Mouse (Mus musculus) layer of hippocampus, adult 2 months (tissue): Measurements from ENCODE around the gene Slc22a12. TPM values are rescaled to one million over a fixed set of nuclear protein-coding genes. Genes with fewer than 3 reads are reported as not detected.

Experiments
- DNase-seq, 2 experiments: peaks; one replicate each; pipeline ENCODE4 v3.0.0; 2022; ENCODE audit warnings: low spot score in 2 of 2
- H3K27ac ChIP-seq: fragments of 200-600 bp; 2 replicates; pipeline ENCODE4 v1.8.1; 2022
- H3K4me3 ChIP-seq: fragments of 200-600 bp; 2 replicates; pipeline ENCODE4 v1.8.1; 2022; ENCODE audit warnings: mild to moderate bottlenecking
- CTCF ChIP-seq: fragments of 200-600 bp; conservative IDR thresholded peaks from 2 replicates; pipeline ENCODE4 v1.8.1; 2022; ENCODE audit warnings: antibody characterized with exemption, mild to moderate bottlenecking, moderate library complexity
- total RNA-seq, 2 experiments: library from RNA; stranded (reverse); gene quantifications; 2 replicates each; pipeline ENCODE4 v1.2.3; 2021

The Slc22a12 gene
- total RNA-seq, 2 experiments from 2014 or later: 0.20 to 0.37 TPM

DNA sequence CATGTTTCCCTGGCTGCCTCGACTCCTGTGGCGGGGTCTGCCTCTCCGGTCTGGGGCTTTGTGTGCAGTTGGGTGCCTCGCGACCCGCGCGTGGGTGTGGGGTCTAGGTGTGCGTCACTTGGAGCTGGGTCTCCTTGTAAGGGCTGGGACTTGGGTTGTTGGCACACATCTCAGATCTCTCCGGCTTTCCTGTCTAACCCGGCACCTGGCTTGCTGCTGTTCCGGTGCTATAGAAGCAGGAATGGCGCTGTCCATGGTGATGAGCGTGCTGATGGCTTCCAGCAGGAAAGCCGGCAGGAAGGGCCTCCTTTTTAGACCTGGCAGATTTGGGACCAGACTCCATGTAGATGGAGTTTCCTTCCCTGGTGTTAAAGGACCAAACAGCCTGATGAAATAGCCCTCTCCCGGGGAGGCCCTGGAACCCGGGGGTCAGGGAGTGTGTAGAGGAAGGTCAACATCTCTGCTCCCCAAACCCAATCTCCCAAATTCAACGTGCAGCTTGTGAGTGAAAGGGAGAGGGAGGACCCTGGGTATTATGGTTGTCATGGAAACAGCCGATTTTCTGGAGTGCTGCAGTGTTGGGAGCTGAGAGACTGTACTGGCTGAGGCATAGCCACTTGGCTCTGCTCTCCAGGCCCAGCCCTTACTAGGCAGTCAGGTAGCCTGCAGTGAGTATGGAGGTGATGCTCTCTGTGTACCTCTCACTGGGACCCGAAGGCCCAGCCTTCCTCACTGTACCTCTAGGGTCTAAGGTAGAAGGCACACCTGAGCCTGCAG is 40.1 kb downstream of the Slc22a12 start:
- peak; percentile 48 to 75 for DNase-seq
- Histone ChIP-seq H3K4me3 (peak overlapping the region; percentile 89), H3K27ac (peak overlapping the region; percentile 95)
- no peak for TF ChIP-seq CTCF

DNA sequence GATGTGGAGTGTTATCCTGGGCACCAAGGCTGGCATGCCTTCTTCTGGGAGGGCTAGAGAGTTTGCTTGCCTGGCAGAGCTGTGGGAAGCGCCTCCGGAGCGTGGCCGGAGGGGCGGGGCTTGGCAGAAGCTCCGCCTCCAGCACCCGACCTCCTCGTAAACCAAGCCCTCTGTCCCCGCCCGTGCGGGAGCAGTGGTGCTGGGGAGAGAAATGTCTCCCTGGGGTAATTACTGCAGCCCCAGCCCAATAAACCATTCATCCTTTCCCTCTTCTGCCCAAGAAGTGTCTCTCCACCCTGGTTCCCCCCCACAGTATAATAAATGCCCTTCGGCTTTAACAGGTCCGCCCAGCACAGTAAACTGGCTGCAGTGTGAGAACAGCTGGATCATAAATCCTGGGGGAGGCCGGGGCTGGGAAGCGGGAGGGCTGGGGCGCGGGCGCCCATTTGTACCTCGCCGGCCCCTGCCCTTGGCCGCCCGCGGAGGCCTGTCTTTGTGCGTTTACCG is 40.7 kb downstream of the Slc22a12 start:
- Histone ChIP-seq H3K4me3 (peak overlapping the region; percentile 89), H3K27ac (peak overlapping the region; percentile 95)
- peak; percentile 80 to 84 for DNase-seq
- TF ChIP-seq CTCF: no peak

DNA sequence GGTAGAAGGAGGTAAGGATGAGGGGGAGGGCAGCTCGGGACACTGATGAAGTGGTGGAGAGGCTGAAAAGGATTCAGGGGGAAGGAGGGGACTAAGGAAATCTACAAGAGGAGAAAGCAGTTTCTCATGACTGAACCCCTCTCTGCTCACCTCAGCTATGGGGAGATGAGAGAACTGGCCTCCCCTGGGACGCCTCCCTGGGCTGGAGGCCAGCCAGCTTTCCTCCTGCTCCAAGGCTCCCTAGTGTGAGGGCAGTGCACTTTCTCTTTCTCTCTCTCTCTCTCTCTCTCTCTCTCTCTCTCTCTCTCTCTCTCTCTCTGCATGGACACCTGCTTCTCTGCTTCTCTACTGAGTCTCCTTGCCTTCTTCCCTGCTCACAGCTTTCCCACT is 42.2 kb downstream of the Slc22a12 start:
- DNase-seq: no peak
- no peak for TF ChIP-seq CTCF
- Histone ChIP-seq H3K4me3 (peak overlapping the region; percentile 89), H3K27ac (peak overlapping the region; percentile 95)

DNA sequence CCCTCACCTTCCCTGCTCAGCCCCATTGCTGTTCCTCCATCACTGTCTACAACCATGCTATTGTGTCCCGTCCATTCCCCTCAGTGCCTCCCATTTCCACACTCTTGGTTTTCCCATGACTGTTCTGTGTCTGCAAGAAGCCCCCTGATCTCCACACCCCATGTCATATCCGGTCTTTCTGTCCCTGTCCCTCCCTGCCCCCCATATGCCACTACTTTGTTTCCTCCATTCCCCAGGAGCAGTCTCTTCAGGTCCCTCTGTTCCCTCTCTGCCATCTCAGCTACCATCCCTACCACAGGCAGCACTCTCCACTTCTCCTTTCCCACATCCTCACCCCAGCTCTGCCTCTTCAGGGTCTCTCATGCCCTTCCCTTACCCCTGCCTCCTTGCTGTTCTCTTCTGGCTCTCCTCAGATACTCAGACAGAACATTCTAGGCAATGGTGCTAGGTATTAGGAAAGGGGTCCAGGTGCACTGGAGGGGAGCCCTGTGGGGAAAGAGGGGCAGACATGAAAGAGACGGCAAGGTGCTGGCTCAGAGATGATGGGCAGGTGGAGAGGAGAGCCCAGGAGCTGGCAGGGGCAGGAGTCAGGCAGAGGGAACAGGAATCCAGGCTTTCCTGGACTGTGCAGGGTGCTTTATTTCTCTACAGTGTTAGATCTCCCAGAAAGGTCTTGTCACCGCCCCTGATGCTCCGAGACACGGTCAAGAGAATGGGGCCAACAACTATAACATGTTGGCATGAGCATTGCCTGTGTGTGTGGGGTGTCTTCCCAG is 42.8 kb downstream of the Slc22a12 start:
- TF ChIP-seq CTCF: no peak
- no peak for DNase-seq
- Histone ChIP-seq H3K27ac (peak overlapping the region; percentile 95), H3K4me3 (peak overlapping the region; percentile 89)

DNA sequence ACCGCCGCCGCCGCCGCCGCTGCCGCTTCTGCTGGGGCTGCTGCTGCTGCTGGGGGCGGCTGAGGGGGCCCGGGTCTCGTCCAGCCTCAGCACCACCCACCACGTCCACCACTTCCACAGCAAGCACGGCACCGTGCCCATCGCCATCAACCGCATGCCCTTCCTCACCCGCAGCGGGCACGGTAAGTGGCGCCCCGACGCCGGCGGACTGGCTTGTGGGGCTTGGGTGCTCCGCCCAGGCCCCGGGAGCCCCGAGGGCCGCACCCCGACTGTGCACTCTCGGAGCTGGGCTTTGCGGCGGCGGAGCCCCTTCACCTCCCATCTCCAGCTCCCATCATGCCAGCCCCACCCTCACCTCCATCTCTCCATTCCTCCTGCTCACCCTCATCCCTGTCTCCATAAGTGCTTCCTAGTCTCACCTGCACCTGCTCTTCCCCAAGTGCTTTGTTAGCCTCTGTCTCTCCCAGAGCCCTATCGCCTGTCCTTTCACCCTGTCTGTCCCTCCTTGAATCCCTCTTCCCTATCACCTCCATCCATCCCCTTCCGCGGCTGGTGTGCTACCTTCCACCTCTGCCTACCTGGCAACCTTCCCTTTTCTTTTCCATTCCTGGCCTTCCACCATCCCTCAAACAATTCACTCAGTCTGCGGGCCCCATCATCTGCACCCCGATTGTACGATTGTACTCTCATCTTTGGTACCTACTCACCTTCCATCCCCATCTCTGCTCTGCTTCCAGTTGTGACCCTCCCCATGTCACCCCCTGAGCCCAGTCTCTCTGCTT is 44.3 kb downstream of the Slc22a12 start:
- Histone ChIP-seq H3K27ac (peak overlapping the region; percentile 95), H3K4me3 (peak overlapping the region; percentile 89)
- no peak for TF ChIP-seq CTCF
- no peak for DNase-seq

DNA sequence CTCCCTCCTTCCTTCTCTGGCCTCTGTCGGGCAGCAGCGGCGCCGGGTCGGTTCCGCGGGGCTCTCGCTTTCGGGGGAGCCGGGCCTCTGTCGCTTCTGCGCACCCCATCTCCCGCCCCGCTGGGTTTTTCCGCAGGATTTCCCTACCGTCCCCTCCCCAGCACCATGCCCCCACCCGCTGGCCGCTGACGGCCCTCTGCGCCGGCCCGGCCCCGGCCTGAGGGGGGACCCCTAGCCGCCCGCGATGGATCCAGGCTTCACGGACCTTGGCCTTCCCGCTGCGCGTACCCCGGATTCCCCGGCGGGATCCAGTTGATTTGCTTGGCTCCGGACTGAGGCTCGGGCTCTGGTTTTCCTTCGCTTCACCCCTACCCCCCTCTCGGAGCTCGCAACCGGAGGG is 45.0 kb downstream of the Slc22a12 start:
- Histone ChIP-seq H3K4me3 (peak overlapping the region; percentile 89), H3K27ac (peak overlapping the region; percentile 95)
- no peak for DNase-seq
- TF ChIP-seq CTCF: no peak

DNA sequence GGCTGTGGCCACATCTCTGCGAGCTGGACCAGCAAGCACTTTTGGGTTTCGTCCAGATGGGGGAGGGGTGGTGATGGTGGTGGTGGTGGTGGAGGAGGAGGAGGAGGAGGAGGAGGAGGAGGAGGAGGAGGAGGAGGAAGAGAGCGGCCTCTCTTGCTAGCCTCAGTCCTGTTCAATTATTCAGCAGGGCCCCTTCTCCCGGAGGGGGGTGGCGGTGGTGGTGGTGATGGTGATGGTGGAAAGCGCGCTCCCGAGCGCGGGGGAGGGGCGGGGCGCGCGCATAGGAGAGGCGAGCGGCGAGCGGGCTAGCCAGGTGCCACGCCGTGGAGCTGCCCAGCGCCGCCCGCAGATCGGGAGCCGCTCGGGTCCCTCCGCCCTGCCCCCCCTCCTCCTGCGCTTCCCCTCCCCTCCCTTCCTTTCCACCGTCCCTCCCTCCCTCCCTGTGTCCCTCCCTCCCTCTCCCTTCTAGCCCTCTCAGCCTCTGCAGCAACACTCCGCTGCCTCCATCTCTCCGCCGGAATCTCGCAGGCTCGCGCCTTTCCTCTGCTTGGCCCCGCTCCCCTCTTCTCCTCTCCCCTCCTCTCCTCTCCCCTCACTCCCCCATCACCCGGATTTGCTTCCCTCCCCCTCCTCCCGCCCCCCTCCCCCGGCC is 45.6 kb downstream of the Slc22a12 start:
- H3K4me3 ChIP-seq: peak overlapping the region; percentile 89
- peak overlapping the region; percentile 95 for H3K27ac ChIP-seq
- DNase-seq: peak; percentile 75 to 77
- TF ChIP-seq CTCF: no peak

DNA sequence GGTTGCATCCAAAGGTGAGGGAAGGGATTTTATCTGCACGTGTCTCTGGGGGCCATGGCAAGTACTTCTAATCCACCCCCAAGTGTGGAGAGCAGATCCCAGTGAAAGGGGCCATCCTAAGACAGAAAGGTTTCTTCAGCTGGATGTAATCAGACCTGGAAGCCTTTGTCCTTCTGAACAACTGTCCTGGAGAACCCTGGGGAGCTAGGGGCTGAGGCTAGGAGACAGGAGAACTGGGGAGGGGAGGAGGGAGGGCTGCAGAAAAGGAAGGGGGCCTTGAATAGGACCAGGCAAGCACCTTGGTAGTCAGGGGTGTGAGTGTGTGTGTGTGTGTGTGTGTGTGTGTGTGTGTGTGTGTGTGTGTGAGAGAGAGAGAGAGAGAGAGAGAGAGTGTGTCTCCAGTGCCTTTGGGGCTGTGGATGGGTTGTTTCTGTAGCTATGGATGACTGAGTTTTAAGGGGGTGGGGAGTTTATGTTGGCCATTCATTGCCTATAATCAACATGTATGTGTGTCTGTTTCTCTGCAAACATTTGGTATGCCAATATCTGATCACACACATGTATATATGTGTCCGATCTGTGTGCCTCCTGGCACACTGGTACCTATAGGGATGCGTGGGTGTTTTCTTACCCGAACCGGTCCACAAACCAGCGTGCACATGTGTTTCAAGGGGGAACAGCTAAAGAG is 46.2 kb downstream of the Slc22a12 start:
- peak overlapping the region; percentile 95 for H3K27ac ChIP-seq
- no peak for DNase-seq
- TF ChIP-seq CTCF: no peak
- H3K4me3 ChIP-seq: peak overlapping the region; percentile 89

DNA sequence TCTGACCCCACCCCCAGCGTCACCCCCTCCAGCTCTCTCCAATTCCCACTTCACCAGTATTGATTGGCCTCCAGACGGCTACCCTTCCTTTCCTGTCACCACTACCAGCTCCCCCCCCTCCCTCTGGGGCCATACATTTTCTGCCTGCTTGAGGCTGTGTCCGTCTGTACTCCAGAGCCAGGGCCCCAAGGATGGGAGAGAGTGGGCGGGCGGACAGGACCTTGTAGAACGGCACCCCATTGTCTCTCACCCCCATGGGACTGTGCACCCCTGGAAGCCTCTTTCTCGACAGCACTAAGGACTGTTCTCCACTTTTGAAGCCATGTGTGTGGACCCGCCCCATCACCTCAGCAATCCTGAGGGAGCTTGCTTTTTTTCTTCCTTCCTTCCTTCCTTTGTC is 47.1 kb downstream of the Slc22a12 start:
- Histone ChIP-seq H3K4me3 (no peak overlapping the region), H3K27ac (no peak overlapping the region)
- TF ChIP-seq CTCF: no peak
- no peak for DNase-seq

DNA sequence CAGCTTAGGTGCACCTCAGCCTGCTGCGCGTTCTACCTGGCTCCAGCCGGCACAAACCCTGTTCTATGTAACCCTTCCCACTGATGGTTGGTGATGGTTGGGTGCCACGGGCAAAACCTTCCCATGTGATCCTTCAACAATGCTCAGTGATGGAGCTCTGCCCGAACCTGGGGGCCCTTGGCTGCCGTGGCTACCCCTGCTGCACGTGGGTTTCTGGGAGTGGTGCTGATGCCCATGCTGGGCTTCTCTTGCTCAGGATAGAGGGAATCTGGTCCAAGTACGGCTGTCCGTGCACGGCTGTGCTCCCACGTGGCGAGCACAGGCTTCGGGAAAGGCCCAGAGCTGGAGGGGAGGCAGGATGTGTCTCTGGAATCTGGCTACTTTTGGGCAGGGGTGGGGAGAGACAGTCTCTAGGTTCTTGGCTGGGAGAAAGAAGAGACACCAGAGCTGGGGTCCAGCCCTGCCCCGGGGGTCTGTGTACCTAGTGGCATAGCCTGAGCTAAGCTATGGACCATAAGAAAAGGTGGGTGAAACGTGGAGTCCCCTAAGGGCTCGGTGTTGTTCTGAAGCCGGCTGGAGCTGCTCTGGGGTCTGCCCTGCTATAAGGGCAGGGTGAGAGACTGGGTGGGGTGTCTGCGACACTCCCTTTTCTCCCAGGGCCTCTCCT is 48.2 kb downstream of the Slc22a12 start:
- no peak overlapping the region for H3K27ac ChIP-seq
- no peak for TF ChIP-seq CTCF
- no peak overlapping the region for H3K4me3 ChIP-seq
- no peak for DNase-seq

DNA sequence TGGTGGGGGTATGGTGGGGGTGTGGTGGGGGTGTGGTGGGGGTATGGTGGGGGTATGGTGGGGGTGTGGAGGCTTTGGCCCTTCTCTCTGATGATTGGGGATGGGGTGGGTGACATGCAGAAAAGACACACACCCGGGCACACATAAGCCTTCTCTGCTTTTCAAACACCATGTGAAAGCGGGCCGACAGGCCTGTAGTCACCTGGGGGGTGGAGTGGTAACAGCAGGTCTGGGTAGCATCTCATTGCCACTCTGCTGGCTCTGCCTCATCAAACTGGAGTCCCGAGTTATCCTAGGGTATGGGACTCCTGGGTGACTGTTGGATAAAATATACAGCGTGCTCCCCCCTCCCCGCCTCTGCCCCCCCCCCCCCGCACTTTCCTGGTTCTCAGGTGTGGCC is 48.8 kb downstream of the Slc22a12 start:
- H3K27ac ChIP-seq: no peak overlapping the region
- TF ChIP-seq CTCF: no peak
- no peak for DNase-seq
- H3K4me3 ChIP-seq: no peak overlapping the region
